Mouse (Mus musculus) heart, embryonic 13.5 days (tissue): Measurements from ENCODE around the gene Selenov. TPM values are rescaled to one million over a fixed set of nuclear protein-coding genes. Genes with fewer than 3 reads are reported as not detected.

Experiments used
- ATAC-seq: fragments of 200-750 bp; cut with Nextera tagmentation; 2 replicates; pipeline ENCODE4 v1.8.0; 2017; ENCODE audit warnings: moderate TSS enrichment; ENCODE audit not compliant: insufficient number of reproducible peaks, low FRiP score, low TSS enrichment; ENCODE audit errors: extremely low read depth
- H3K27ac ChIP-seq: fragments of 300-500 bp; sonication (generic); replicated peaks from 2 replicates; pipeline ENCODE4 v1.5.1; 2015; ENCODE audit warnings: moderate library complexity, mild to moderate bottlenecking, inconsistent platforms
- H3K27me3 ChIP-seq: fragments of 300-500 bp; sonication (generic); replicated peaks from 2 replicates; pipeline ENCODE4 v1.6.1; 2015; ENCODE audit warnings: mild to moderate bottlenecking, inconsistent platforms
- H3K36me3 ChIP-seq: fragments of 300-500 bp; sonication (generic); 2 replicates; pipeline ENCODE4 v1.6.1; 2015; ENCODE audit warnings: mild to moderate bottlenecking, inconsistent platforms
- H3K4me1 ChIP-seq: fragments of 300-500 bp; sonication (generic); 2 replicates; pipeline ENCODE4 v1.6.1; 2015; ENCODE audit warnings: inconsistent platforms
- H3K4me2 ChIP-seq: fragments of 300-500 bp; sonication (generic); 2 replicates; pipeline ENCODE4 v1.6.1; 2015; ENCODE audit warnings: inconsistent platforms, mild to moderate bottlenecking, moderate library complexity
- H3K4me3 ChIP-seq: fragments of 300-500 bp; sonication (generic); 2 replicates; pipeline ENCODE4 v1.5.1; 2015; ENCODE audit warnings: moderate library complexity, mild to moderate bottlenecking, inconsistent platforms
- H3K9ac ChIP-seq: fragments of 300-500 bp; sonication (generic); 2 replicates; pipeline ENCODE4 v1.6.1; 2015; ENCODE audit warnings: inconsistent platforms, mild to moderate bottlenecking, moderate library complexity
- H3K9me3 ChIP-seq: fragments of 300-500 bp; sonication (generic); 2 replicates; pipeline ENCODE4 v1.6.1; 2016; ENCODE audit warnings: inconsistent platforms
- WGBS: fragments of 180-500 bp; shearing (Covaris S2); methylation state at CpG from one replicate; pipeline ENCODE4 v1.1.7; 2015; ENCODE audit warnings: mixed read lengths; 5-methylcytosine and 5-hydroxymethylcytosine counted together
- polyA plus RNA-seq: library from polyadenylated mRNA; unstranded; fragments of >200 nt; fragmentation: Nextera tagmentation; extraction: Ambion mirVana; gene quantifications from 2 replicates; pipeline ENCODE4 v1.2.1, GENCODE M21; 2015

Selenov gene
- polyA plus RNA-seq = not detected in 2 replicates

GRCm38 (mm10) chr7:28290638-28291590 lies at the start of gene Selenov:
Gene Selenov (minus strand): TSS chr7:28291186.
- Histone ChIP-seq H3K9me3 (no peaks in the 10 kb centered on the region), H3K27me3 (peaks cover 97% of the 10 kb centered on the region), H3K27ac (no peak within 1 kb of the TSS), H3K4me2 (peak within 1 kb of the TSS; percentile 69), H3K4me1 (peaks cover 17% of the 10 kb centered on the region), H3K4me3 (peak within 1 kb of the TSS; percentile 45), H3K9ac (peak within 1 kb of the TSS; percentile 58), H3K36me3 (no peaks in the 10 kb centered on the region)
- ATAC-seq = no peak
- WGBS = under 1% methylated on average over 52 of the region's 52 CpGs

GRCm38 (mm10) chr7:28339213-28339917 lies 48.4 kb upstream of the Selenov start:
- Histone ChIP-seq H3K9ac (peak overlapping the region; percentile 95), H3K4me3 (peak overlapping the region; percentile 79), H3K36me3 (peaks cover 17% of the 10 kb centered on the region), H3K4me2 (peak overlapping the region; percentile 70), H3K4me1 (peaks cover 21% of the 10 kb centered on the region), H3K9me3 (no peaks in the 10 kb centered on the region), H3K27me3 (no peaks in the 10 kb centered on the region), H3K27ac (peak overlapping the region; percentile 91)
- 74% methylated on average over 19 of the region's 19 CpGs for WGBS
- no peak for ATAC-seq

GRCm38 (mm10) chr7:28338108-28338998 lies 47.4 kb upstream of the Selenov start, which contains the start of gene Supt5:
Gene Supt5 (minus strand): TSS chr7:28338746.
- peak within 1 kb of the TSS; percentile 77 for H3K4me2 ChIP-seq
- H3K4me1 ChIP-seq = peaks cover 21% of the 10 kb centered on the region
- H3K27me3 ChIP-seq = no peaks in the 10 kb centered on the region
- peaks cover 24% of the 10 kb centered on the region for H3K36me3 ChIP-seq
- peak; percentile 98 for ATAC-seq
- H3K27ac ChIP-seq = peak within 1 kb of the TSS; percentile 91
- no peaks in the 10 kb centered on the region for H3K9me3 ChIP-seq
- WGBS = under 1% methylated on average over 77 of the region's 77 CpGs
- peak within 1 kb of the TSS; percentile 95 for H3K9ac ChIP-seq
- H3K4me3 ChIP-seq = peak within 1 kb of the TSS; percentile 79

GRCm38 (mm10) chr7:28335471-28335870 lies 44.5 kb upstream of the Selenov start:
- 86% methylated on average over 2 of the region's 2 CpGs for WGBS
- ATAC-seq = no peak

GRCm38 (mm10) chr7:28334534-28334933 lies 43.5 kb upstream of the Selenov start:
- WGBS = 85% methylated on average over 4 of the region's 4 CpGs

More at GRCm38 (mm10) chr7:28335471-28335870, 44.5 kb upstream of the Selenov start:
- no peak overlapping the region for H3K4me2 ChIP-seq
- H3K27me3 ChIP-seq = no peaks in the 10 kb centered on the region
- H3K36me3 ChIP-seq = peaks cover 36% of the 10 kb centered on the region
- H3K9ac ChIP-seq = 0 out of 2 replicates have a peak overlapping the region, but pooled peaks have one; percentile 2
- H3K4me1 ChIP-seq = peaks cover 19% of the 10 kb centered on the region
- H3K27ac ChIP-seq = no peak overlapping the region
- H3K9me3 ChIP-seq = no peaks in the 10 kb centered on the region
- no peak overlapping the region for H3K4me3 ChIP-seq

GRCm38 (mm10) chr7:28328260-28328659 lies 37.3 kb upstream of the Selenov start:
- no peaks in the 10 kb centered on the region for H3K4me1 ChIP-seq
- peaks cover 85% of the 10 kb centered on the region for H3K36me3 ChIP-seq
- H3K9ac ChIP-seq = no peak overlapping the region
- no peak overlapping the region for H3K27ac ChIP-seq
- no peaks in the 10 kb centered on the region for H3K27me3 ChIP-seq
- no peak for ATAC-seq
- no peak overlapping the region for H3K4me3 ChIP-seq
- 98% methylated on average over 2 of the region's 2 CpGs for WGBS
- no peak overlapping the region for H3K4me2 ChIP-seq
- no peaks in the 10 kb centered on the region for H3K9me3 ChIP-seq

More at GRCm38 (mm10) chr7:28334534-28334933, 43.5 kb upstream of the Selenov start:
- no peak for ATAC-seq
- Histone ChIP-seq H3K9me3 (no peaks in the 10 kb centered on the region), H3K27me3 (no peaks in the 10 kb centered on the region), H3K9ac (no peak overlapping the region), H3K36me3 (peaks cover 46% of the 10 kb centered on the region), H3K4me2 (no peak overlapping the region), H3K4me3 (no peak overlapping the region), H3K27ac (no peak overlapping the region), H3K4me1 (peaks cover 19% of the 10 kb centered on the region)

GRCm38 (mm10) chr7:28326457-28326856 lies 35.5 kb upstream of the Selenov start:
- Histone ChIP-seq H3K4me2 (no peak overlapping the region), H3K4me3 (no peak overlapping the region), H3K27me3 (no peaks in the 10 kb centered on the region), H3K9ac (no peak overlapping the region), H3K36me3 (peaks cover 100% of the 10 kb centered on the region), H3K27ac (no peak overlapping the region), H3K9me3 (no peaks in the 10 kb centered on the region), H3K4me1 (no peaks in the 10 kb centered on the region)
- 76% methylated on average over 4 of the region's 4 CpGs for WGBS
- ATAC-seq = no peak

- peaks cover 100% of the 10 kb centered on the region for H3K36me3 ChIP-seq
- no peaks in the 10 kb centered on the region for H3K27me3 ChIP-seq
- ATAC-seq = no peak
- no peaks in the 10 kb centered on the region for H3K9me3 ChIP-seq
- H3K4me2 ChIP-seq = no peak overlapping the region
- WGBS = 94% methylated on average over 8 of the region's 8 CpGs
- H3K4me3 ChIP-seq = no peak overlapping the region
- H3K9ac ChIP-seq = no peak overlapping the region
- no peaks in the 10 kb centered on the region for H3K4me1 ChIP-seq
- H3K27ac ChIP-seq = no peak overlapping the region
Measured at GRCm38 (mm10) chr7:28325293-28325692, 34.3 kb upstream of the Selenov start.

GRCm38 (mm10) chr7:28321974-28322720 lies 31.2 kb upstream of the Selenov start:
- 90% methylated on average over 15 of the region's 15 CpGs for WGBS
- Histone ChIP-seq H3K4me2 (no peak overlapping the region), H3K9me3 (no peaks in the 10 kb centered on the region), H3K9ac (no peak overlapping the region), H3K4me1 (no peaks in the 10 kb centered on the region), H3K36me3 (peaks cover 100% of the 10 kb centered on the region), H3K27me3 (no peaks in the 10 kb centered on the region), H3K4me3 (no peak overlapping the region), H3K27ac (no peak overlapping the region)
- ATAC-seq = no peak

- no peak overlapping the region for H3K4me3 ChIP-seq
- H3K4me1 ChIP-seq = no peaks in the 10 kb centered on the region
- no peak overlapping the region for H3K4me2 ChIP-seq
- peaks cover 99% of the 10 kb centered on the region for H3K36me3 ChIP-seq
- H3K27ac ChIP-seq = no peak overlapping the region
- no peak overlapping the region for H3K9ac ChIP-seq
- WGBS = 87% methylated on average over 17 of the region's 17 CpGs
- H3K27me3 ChIP-seq = no peaks in the 10 kb centered on the region
- H3K9me3 ChIP-seq = no peaks in the 10 kb centered on the region
- no peak for ATAC-seq
Measured at GRCm38 (mm10) chr7:28318714-28319113, 27.7 kb upstream of the Selenov start.
